Mouse (Mus musculus): ENCODE measurements around the gene Arsk.
A peak's percentile ranks its signal among the peaks of the same experiment; 100 is the strongest.

Gene Arsk

DNA sequence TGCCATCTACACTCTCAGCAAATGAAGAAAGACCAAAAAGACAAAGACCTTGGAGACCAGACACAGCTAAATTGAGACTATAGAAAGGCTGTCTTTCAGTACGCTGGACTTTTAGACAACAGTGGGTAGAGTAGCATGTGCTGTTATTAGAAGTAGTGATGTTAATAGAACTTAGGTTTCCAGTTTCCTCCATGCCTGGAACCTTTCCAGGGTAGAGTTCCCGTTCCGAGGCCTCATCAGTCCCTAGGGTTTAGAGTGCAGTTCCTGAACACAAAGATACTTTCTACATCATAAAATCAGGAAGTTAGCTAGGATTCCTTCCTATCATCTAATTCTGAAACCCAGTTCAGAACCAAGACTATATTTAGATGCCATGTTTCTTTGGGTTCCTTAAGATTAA, 73.9 kb downstream of the Arsk start:
- no peak for DNase-seq (ENCODE audit: low spot score in 2 of 2)

DNA sequence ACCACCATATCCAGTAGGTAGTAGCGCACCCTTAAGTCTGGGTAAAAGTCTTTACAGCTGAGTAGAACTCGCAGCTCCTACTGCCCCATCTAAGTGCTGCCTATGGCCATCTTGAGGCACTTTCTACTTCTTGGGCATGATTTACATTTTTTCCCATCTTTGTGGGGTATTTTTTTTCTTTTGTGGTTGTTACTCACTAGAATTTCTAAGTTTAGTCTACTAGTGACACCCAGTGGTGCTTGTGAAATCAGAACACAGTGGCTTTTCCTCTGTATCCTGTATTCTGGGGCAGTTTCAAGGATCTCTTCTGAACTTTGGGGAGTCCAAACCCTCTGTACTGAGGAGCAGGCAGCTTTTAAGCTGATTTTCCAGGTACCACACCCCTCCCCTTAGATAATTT, 76.7 kb downstream of the Arsk start:
- no peak for DNase-seq (ENCODE audit: low spot score in 2 of 2)

DNA sequence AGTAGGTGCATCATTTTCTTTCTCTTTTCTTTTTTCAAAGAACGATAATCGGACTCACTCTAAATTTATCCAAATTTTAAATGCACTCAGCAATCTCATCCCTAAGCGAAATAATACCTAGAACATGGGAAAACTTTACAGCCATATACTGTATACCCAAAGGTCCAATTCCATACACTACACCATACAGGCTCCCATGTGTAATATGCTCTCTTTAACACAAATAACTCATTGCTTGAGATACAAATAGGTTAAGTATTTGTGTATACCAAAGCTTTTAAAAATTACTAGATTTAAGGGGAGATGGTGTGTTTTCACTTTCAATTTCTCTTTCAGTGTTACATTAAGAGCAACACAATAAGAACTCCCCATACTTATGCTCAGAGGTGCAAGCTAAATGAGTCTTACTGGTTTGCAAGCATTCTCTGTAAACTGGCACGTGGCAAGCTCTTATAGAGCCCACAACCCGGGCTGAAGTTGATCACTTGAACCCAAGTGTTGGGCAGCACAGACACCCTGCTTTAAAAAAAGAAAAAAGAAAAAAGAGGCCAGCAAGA, 79.5 kb downstream of the Arsk start:
- DNase-seq (ENCODE audit: low spot score in 2 of 2), result peak; percentile 6 to 14

- peak; percentile 97 for DNase-seq (ENCODE audit: low spot score in 2 of 2)
Measured at GRCm38 (mm10) chr13:76017974-76018843, 80.3 kb downstream of the Arsk start, which contains the start of gene Rfesd. Rfesd (minus strand) TSS chr13:76018719.

DNA sequence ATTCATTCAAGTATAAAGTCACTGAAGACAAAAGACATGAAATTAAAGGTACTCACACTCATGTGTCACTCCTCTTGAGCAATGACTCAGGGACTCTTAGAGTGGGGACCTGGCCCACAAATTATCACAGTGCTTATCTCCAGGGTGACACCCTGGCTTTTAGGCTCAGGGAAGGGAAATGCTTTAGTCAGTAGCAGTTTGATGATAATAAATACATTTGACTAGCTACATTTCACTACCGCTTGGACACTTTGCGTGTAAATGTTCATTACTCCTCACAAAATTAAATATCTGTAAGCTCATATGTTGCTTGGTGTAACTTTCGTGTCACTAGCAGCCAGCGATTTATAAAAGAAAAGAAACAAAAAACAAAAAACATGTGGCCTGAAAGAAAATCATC, 81.0 kb downstream of the Arsk start:
- peak in 1 of 2 experiments; percentile 4 for DNase-seq (ENCODE audit: low spot score in 2 of 2)

DNA sequence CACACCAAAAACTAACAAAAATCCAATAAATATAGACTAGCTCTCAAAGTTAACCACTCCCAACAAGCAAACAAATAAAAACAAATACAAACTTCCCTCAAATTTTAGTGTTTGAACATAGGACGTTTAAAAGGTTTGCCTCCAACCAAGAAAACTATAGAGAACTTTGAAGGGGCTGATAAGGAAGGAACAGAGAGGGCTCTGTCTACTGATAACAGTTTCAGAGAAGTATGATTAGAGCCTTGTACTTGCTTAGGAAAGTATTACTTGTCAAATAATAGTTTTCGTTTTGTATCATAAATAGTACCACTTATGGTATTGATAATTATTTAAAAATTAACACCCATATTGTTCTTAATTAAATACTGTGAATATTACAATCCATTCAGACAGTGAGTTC, 83.9 kb downstream of the Arsk start:
- DNase-seq (ENCODE audit: low spot score in 2 of 2), result no peak

Measured in natural killer cell, adult 2 months (primary cell).